Mouse (Mus musculus): ENCODE measurements around the gene Tex11. TPM values are rescaled to one million over a fixed set of nuclear protein-coding genes. Genes with fewer than 3 reads are reported as not detected.

The Tex11 gene
- polyA plus RNA-seq (2012; rRNA removed): not detected in 2 replicates

DNA sequence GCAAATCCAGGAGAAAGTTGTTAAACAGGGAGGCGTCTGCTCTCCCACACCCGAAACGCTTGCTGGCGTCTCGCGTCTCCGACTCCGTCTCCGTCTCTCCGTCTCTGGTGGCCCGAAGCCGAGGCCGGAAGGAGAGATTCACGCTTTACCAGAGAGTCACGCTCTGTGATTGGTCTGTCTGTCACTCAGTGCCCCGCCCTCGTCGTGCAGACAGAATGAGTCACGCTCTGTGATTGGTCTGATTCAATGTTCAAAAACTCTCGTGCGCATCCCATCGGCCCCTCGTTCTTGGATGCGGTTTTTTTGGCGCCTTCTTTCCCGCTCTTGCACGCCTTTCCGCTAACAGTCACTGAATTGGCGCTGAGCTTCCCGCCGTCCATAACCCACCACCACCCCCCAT is at the start of gene Tex11:
TSS of gene Tex11 (minus strand) at position 127 of the 400 bp plus-strand sequence.

DNA sequence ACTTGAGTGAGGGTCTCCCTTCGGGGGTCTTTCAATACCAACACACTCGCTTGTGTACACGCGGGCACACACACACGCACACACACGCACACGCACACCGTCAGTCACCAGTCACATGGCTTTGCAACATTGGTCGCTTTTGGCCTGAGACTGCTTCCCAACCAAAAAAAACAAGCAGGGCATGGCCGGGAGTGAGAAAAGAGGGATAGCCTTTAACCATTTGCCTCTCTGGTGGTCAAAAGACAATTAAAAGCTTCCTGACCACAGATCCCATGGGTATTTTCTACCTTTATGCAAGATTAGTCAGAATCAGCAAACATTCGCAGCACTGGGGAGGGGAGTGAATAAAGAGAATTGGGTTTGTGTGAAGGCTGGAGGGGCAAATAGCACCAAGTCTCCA is 26.5 kb upstream of the Tex11 start, which contains the start of gene Slc7a3:
TSS of gene Slc7a3 (minus strand) at position 101 of the 400 bp plus-strand sequence.

Other genes with a start within 250 kb of the Tex11 start
- 0.67 and 0.80 TPM in 2 replicates for gene Slc7a3, start 26.4 kb upstream of the Tex11 start, polyA plus RNA-seq (2012; rRNA removed)
- gene Snx12, start 162.9 kb upstream of the Tex11 start, polyA plus RNA-seq (2012; rRNA removed): 16.4 and 17.2 TPM in 2 replicates
- gene Foxo4, start 194.9 kb upstream of the Tex11 start, polyA plus RNA-seq (2012; rRNA removed): 11.2 and 11.8 TPM in 2 replicates
- gene Gm614, start 204.3 kb upstream of the Tex11 start, polyA plus RNA-seq (2012; rRNA removed): 0.05 and 0.16 TPM in 2 replicates
- gene Il2rg, start 208.6 kb upstream of the Tex11 start, polyA plus RNA-seq (2012; rRNA removed): 7.1 and 7.4 TPM in 2 replicates
- not detected in 2 replicates for gene Gm20489, start 209.4 kb upstream of the Tex11 start, polyA plus RNA-seq (2012; rRNA removed)
- gene Med12, start 214.4 kb upstream of the Tex11 start, polyA plus RNA-seq (2012; rRNA removed): 22.5 and 30.8 TPM in 2 replicates
- gene Nlgn3, start 239.5 kb upstream of the Tex11 start, polyA plus RNA-seq (2012; rRNA removed): 0.04 and 0.06 TPM in 2 replicates

Data from liver, embryonic 18 days (tissue).